Mouse (Mus musculus) CH12.LX (cell line): ENCODE measurements at regions not wholly inside any gene's neighbourhood (a gene's known extent, or its start where the extent isn't known, plus 50 kb on each side); places are given as distances from the start of the nearest gene placed in this dataset.

ENCODE experiments used
- CTCF ChIP-seq, 2 experiments: IDR thresholded peaks in 1 of 2; conservative IDR thresholded peaks in 1 of 2; 2 replicates each; pipeline ENCODE4 v1.5.1; 2011 to 2012; ENCODE audit warnings: low read depth in 2 of 2, low read length in 2 of 2, improper control_type of control experiment in 1 of 2, inconsistent platforms in 1 of 2, mild to moderate bottlenecking in 1 of 2, moderate library complexity in 1 of 2
- E2F4 ChIP-seq: IDR thresholded peaks from 2 replicates; pipeline ENCODE4 v1.6.1; 2011; ENCODE audit warnings: low read depth, low read length, improper control_type of control experiment; ENCODE audit not compliant: insufficient replicate concordance
- GABPA ChIP-seq: IDR thresholded peaks from 2 replicates; pipeline ENCODE4 v1.6.1; 2012; ENCODE audit warnings: low read depth, low read length, improper control_type of control experiment, inconsistent platforms; ENCODE audit not compliant: insufficient replicate concordance
- JUN ChIP-seq: IDR thresholded peaks from 2 replicates; pipeline ENCODE4 v1.6.1; 2011; ENCODE audit warnings: low read depth, mild to moderate bottlenecking, low read length, improper control_type of control experiment, moderate library complexity; ENCODE audit not compliant: insufficient read depth
- JUND ChIP-seq: conservative IDR thresholded peaks from 2 replicates; pipeline ENCODE4 v1.6.1; 2011; ENCODE audit warnings: low read depth, low read length, improper control_type of control experiment
- MAX ChIP-seq: IDR thresholded peaks from 2 replicates; pipeline ENCODE4 v1.6.1; 2011; ENCODE audit warnings: low read length, improper control_type of control experiment
- POLR2A ChIP-seq: IDR thresholded peaks from 2 replicates; pipeline ENCODE4 v1.6.1; 2011; ENCODE audit warnings: low read depth, mild to moderate bottlenecking, improper control_type of control experiment, low read length
- POLR2AphosphoS2 ChIP-seq: IDR thresholded peaks from 2 replicates; pipeline ENCODE4 v1.6.1; 2011; ENCODE audit warnings: low read depth, low read length, improper control_type of control experiment
- TCF12 ChIP-seq: IDR thresholded peaks from 2 replicates; pipeline ENCODE4 v1.6.1; 2014; ENCODE audit warnings: low read depth, mild to moderate bottlenecking, inconsistent platforms, low read length, improper control_type of control experiment
- USF1 ChIP-seq: IDR thresholded peaks from 2 replicates; pipeline ENCODE4 v1.6.1; 2014; ENCODE audit warnings: low read depth, mild to moderate bottlenecking, inconsistent platforms, low read length, improper control_type of control experiment
- ZKSCAN1 ChIP-seq: IDR thresholded peaks from 2 replicates; pipeline ENCODE4 v1.6.1; 2012; ENCODE audit warnings: low read depth, inconsistent platforms, low read length, improper control_type of control experiment, borderline replicate concordance
- ZNF384 ChIP-seq: IDR thresholded peaks from 2 replicates; pipeline ENCODE4 v1.6.1; 2012; ENCODE audit warnings: low read depth, low read length, improper control_type of control experiment, inconsistent platforms

- TF ChIP-seq CTCF (conservative IDR thresholded peaks at IDR 0.05 in 1 of 2, IDR thresholded peaks at IDR 0.05 in 1 of 2; ENCODE audit: low read depth in 2 of 2, low read length in 2 of 2) = no peak
- TF ChIP-seq ZKSCAN1 = no peak
- TF ChIP-seq POLR2AphosphoS2 = no peak
- no peak for TF ChIP-seq TCF12
- no peak for TF ChIP-seq POLR2A
- no peak for TF ChIP-seq ZNF384
- no peak for TF ChIP-seq JUND
- no peak for TF ChIP-seq GABPA
- TF ChIP-seq JUN = no peak
- no peak for TF ChIP-seq MAX
- TF ChIP-seq USF1 = no peak
- no peak for TF ChIP-seq E2F4
Observed at GRCm38 (mm10) chr7:73278616-73279015, 96.7 kb upstream of the Rgma start.
